Mouse (Mus musculus): ENCODE data around the gene Rgs5. TPM values are rescaled to one million over a fixed set of nuclear protein-coding genes. Genes with fewer than 3 reads are reported as not detected.

The Rgs5 gene
- polyA plus RNA-seq, 1 experiment from 2014 or later: 24.0 TPM

GRCm38 (mm10) chr1:169693537-169693936, 38.2 kb downstream of the Rgs5 start:
- ATAC-seq (ENCODE audit: insufficient number of reproducible peaks, insufficient read depth, low FRiP score, low read depth): no peak
- H3K27ac ChIP-seq (ENCODE audit: low read length): no peak overlapping the region
- no peak overlapping the region for H3K4me2 ChIP-seq (replicated peaks; ENCODE audit: low read depth, low read length)
- H3K36me3 ChIP-seq (ENCODE audit: control insufficient read depth, insufficient read depth, low read length): no peaks in the 10 kb centered on the region
- no peaks in the 10 kb centered on the region for H3K27me3 ChIP-seq (ENCODE audit: control insufficient read depth, insufficient read depth, low read length)
- no peak overlapping the region for H3K4me3 ChIP-seq (ENCODE audit: low read depth, low read length)
- no peak overlapping the region for H3K9ac ChIP-seq (replicated peaks; ENCODE audit: low read depth, low read length)
- 50% methylated on average over 3 of the region's 3 CpGs for WGBS
- H3K9me3 ChIP-seq (ENCODE audit: control insufficient read depth, low read depth, low read length): no peaks in the 10 kb centered on the region
- no peaks in the 10 kb centered on the region for H3K4me1 ChIP-seq (ENCODE audit: control insufficient read depth, insufficient read depth, low read length)

GRCm38 (mm10) chr1:169695356-169695755, 40.1 kb downstream of the Rgs5 start:
- ATAC-seq (ENCODE audit: insufficient number of reproducible peaks, insufficient read depth, low FRiP score, low read depth): no peak
- no peak overlapping the region for H3K9ac ChIP-seq (replicated peaks; ENCODE audit: low read depth, low read length)
- no peak overlapping the region for H3K27ac ChIP-seq (ENCODE audit: low read length)
- no peaks in the 10 kb centered on the region for H3K36me3 ChIP-seq (ENCODE audit: control insufficient read depth, insufficient read depth, low read length)
- no peaks in the 10 kb centered on the region for H3K9me3 ChIP-seq (ENCODE audit: control insufficient read depth, low read depth, low read length)
- no peaks in the 10 kb centered on the region for H3K4me1 ChIP-seq (ENCODE audit: control insufficient read depth, insufficient read depth, low read length)
- H3K27me3 ChIP-seq (ENCODE audit: control insufficient read depth, insufficient read depth, low read length): no peaks in the 10 kb centered on the region
- H3K4me3 ChIP-seq (ENCODE audit: low read depth, low read length): no peak overlapping the region
- WGBS: 76% methylated on average over 3 of the region's 3 CpGs
- no peak overlapping the region for H3K4me2 ChIP-seq (replicated peaks; ENCODE audit: low read depth, low read length)

- no peak overlapping the region for H3K4me3 ChIP-seq (ENCODE audit: low read depth, low read length)
- H3K9ac ChIP-seq (replicated peaks; ENCODE audit: low read depth, low read length): no peak overlapping the region
- ATAC-seq (ENCODE audit: insufficient number of reproducible peaks, insufficient read depth, low FRiP score, low read depth): no peak
- H3K4me2 ChIP-seq (replicated peaks; ENCODE audit: low read depth, low read length): no peak overlapping the region
- no peaks in the 10 kb centered on the region for H3K4me1 ChIP-seq (ENCODE audit: control insufficient read depth, insufficient read depth, low read length)
- H3K27ac ChIP-seq (ENCODE audit: low read length): no peak overlapping the region
- H3K27me3 ChIP-seq (ENCODE audit: control insufficient read depth, insufficient read depth, low read length): no peaks in the 10 kb centered on the region
- no peaks in the 10 kb centered on the region for H3K9me3 ChIP-seq (ENCODE audit: control insufficient read depth, low read depth, low read length)
- WGBS: 65% methylated on average over 4 of the region's 4 CpGs
- no peaks in the 10 kb centered on the region for H3K36me3 ChIP-seq (ENCODE audit: control insufficient read depth, insufficient read depth, low read length)
Observed at GRCm38 (mm10) chr1:169697236-169697635, 41.9 kb downstream of the Rgs5 start.

- Histone ChIP-seq H3K36me3 (ENCODE audit: control insufficient read depth, insufficient read depth, low read length) (no peaks in the 10 kb centered on the region), H3K9me3 (ENCODE audit: control insufficient read depth, low read depth, low read length) (no peaks in the 10 kb centered on the region), H3K4me1 (ENCODE audit: control insufficient read depth, insufficient read depth, low read length) (no peaks in the 10 kb centered on the region), H3K27ac (ENCODE audit: low read length) (no peak overlapping the region), H3K4me3 (ENCODE audit: low read depth, low read length) (no peak overlapping the region), H3K27me3 (ENCODE audit: control insufficient read depth, insufficient read depth, low read length) (no peaks in the 10 kb centered on the region), H3K9ac (replicated peaks; ENCODE audit: low read depth, low read length) (no peak overlapping the region), H3K4me2 (replicated peaks; ENCODE audit: low read depth, low read length) (no peak overlapping the region)
- ATAC-seq (ENCODE audit: insufficient number of reproducible peaks, insufficient read depth, low FRiP score, low read depth): no peak
- WGBS: 87% methylated on average over 2 of the region's 2 CpGs
Observed at GRCm38 (mm10) chr1:169699184-169699583, 43.9 kb downstream of the Rgs5 start.

- Histone ChIP-seq H3K4me2 (replicated peaks; ENCODE audit: low read depth, low read length) (no peak overlapping the region), H3K4me3 (ENCODE audit: low read depth, low read length) (no peak overlapping the region), H3K4me1 (ENCODE audit: control insufficient read depth, insufficient read depth, low read length) (no peaks in the 10 kb centered on the region), H3K36me3 (ENCODE audit: control insufficient read depth, insufficient read depth, low read length) (no peaks in the 10 kb centered on the region), H3K27me3 (ENCODE audit: control insufficient read depth, insufficient read depth, low read length) (no peaks in the 10 kb centered on the region), H3K9ac (replicated peaks; ENCODE audit: low read depth, low read length) (no peak overlapping the region), H3K27ac (ENCODE audit: low read length) (no peak overlapping the region), H3K9me3 (ENCODE audit: control insufficient read depth, low read depth, low read length) (no peaks in the 10 kb centered on the region)
- 88% methylated on average over 4 of the region's 4 CpGs for WGBS
- no peak for ATAC-seq (ENCODE audit: insufficient number of reproducible peaks, insufficient read depth, low FRiP score, low read depth)
Observed at GRCm38 (mm10) chr1:169704395-169705087, 49.2 kb downstream of the Rgs5 start.

GRCm38 (mm10) chr1:169721836-169722235, 66.5 kb downstream of the Rgs5 start:
- H3K27me3 ChIP-seq (ENCODE audit: control insufficient read depth, insufficient read depth, low read length): no peaks in the 10 kb centered on the region
- no peaks in the 10 kb centered on the region for H3K36me3 ChIP-seq (ENCODE audit: control insufficient read depth, insufficient read depth, low read length)
- no peak for ATAC-seq (ENCODE audit: insufficient number of reproducible peaks, insufficient read depth, low FRiP score, low read depth)
- no peak overlapping the region for H3K4me2 ChIP-seq (replicated peaks; ENCODE audit: low read depth, low read length)
- no peaks in the 10 kb centered on the region for H3K4me1 ChIP-seq (ENCODE audit: control insufficient read depth, insufficient read depth, low read length)
- 87% methylated on average over 2 of the region's 2 CpGs for WGBS
- H3K27ac ChIP-seq (ENCODE audit: low read length): no peak overlapping the region
- no peak overlapping the region for H3K9ac ChIP-seq (replicated peaks; ENCODE audit: low read depth, low read length)
- no peak overlapping the region for H3K4me3 ChIP-seq (ENCODE audit: low read depth, low read length)
- no peaks in the 10 kb centered on the region for H3K9me3 ChIP-seq (ENCODE audit: control insufficient read depth, low read depth, low read length)

GRCm38 (mm10) chr1:169726319-169726718, 71.0 kb downstream of the Rgs5 start:
- Histone ChIP-seq H3K4me3 (ENCODE audit: low read depth, low read length) (no peak overlapping the region), H3K27me3 (ENCODE audit: control insufficient read depth, insufficient read depth, low read length) (no peaks in the 10 kb centered on the region), H3K4me1 (ENCODE audit: control insufficient read depth, insufficient read depth, low read length) (no peaks in the 10 kb centered on the region), H3K9me3 (ENCODE audit: control insufficient read depth, low read depth, low read length) (no peaks in the 10 kb centered on the region), H3K9ac (replicated peaks; ENCODE audit: low read depth, low read length) (no peak overlapping the region), H3K4me2 (replicated peaks; ENCODE audit: low read depth, low read length) (no peak overlapping the region), H3K36me3 (ENCODE audit: control insufficient read depth, insufficient read depth, low read length) (no peaks in the 10 kb centered on the region), H3K27ac (ENCODE audit: low read length) (no peak overlapping the region)
- ATAC-seq (ENCODE audit: insufficient number of reproducible peaks, insufficient read depth, low FRiP score, low read depth): no peak
- 60% methylated on average over 3 of the region's 3 CpGs for WGBS

GRCm38 (mm10) chr1:169730599-169731100, 75.3 kb downstream of the Rgs5 start:
- no peak overlapping the region for H3K4me2 ChIP-seq (replicated peaks; ENCODE audit: low read depth, low read length)
- no peak for ATAC-seq (ENCODE audit: insufficient number of reproducible peaks, insufficient read depth, low FRiP score, low read depth)
- H3K9me3 ChIP-seq (ENCODE audit: control insufficient read depth, low read depth, low read length): no peaks in the 10 kb centered on the region
- H3K9ac ChIP-seq (replicated peaks; ENCODE audit: low read depth, low read length): no peak overlapping the region
- WGBS: 68% methylated on average over 7 of the region's 7 CpGs
- no peak overlapping the region for H3K27ac ChIP-seq (ENCODE audit: low read length)
- H3K36me3 ChIP-seq (ENCODE audit: control insufficient read depth, insufficient read depth, low read length): no peaks in the 10 kb centered on the region
- H3K4me1 ChIP-seq (ENCODE audit: control insufficient read depth, insufficient read depth, low read length): no peaks in the 10 kb centered on the region
- H3K27me3 ChIP-seq (ENCODE audit: control insufficient read depth, insufficient read depth, low read length): no peaks in the 10 kb centered on the region
- H3K4me3 ChIP-seq (ENCODE audit: low read depth, low read length): no peak overlapping the region

GRCm38 (mm10) chr1:169736139-169736538, 80.8 kb downstream of the Rgs5 start:
- no peak overlapping the region for H3K9ac ChIP-seq (replicated peaks; ENCODE audit: low read depth, low read length)
- no peaks in the 10 kb centered on the region for H3K9me3 ChIP-seq (ENCODE audit: control insufficient read depth, low read depth, low read length)
- no peak overlapping the region for H3K27ac ChIP-seq (ENCODE audit: low read length)
- no peak overlapping the region for H3K4me3 ChIP-seq (ENCODE audit: low read depth, low read length)
- ATAC-seq (ENCODE audit: insufficient number of reproducible peaks, insufficient read depth, low FRiP score, low read depth): no peak
- H3K36me3 ChIP-seq (ENCODE audit: control insufficient read depth, insufficient read depth, low read length): no peaks in the 10 kb centered on the region
- no peak overlapping the region for H3K4me2 ChIP-seq (replicated peaks; ENCODE audit: low read depth, low read length)
- H3K27me3 ChIP-seq (ENCODE audit: control insufficient read depth, insufficient read depth, low read length): no peaks in the 10 kb centered on the region
- WGBS: 64% methylated on average over 6 of the region's 6 CpGs
- no peaks in the 10 kb centered on the region for H3K4me1 ChIP-seq (ENCODE audit: control insufficient read depth, insufficient read depth, low read length)

All from stomach, embryonic 14.5 days (tissue).